Mouse (Mus musculus): ENCODE data around the gene Cfap61. TPM values are rescaled to one million over a fixed set of nuclear protein-coding genes. Genes with fewer than 3 reads are reported as not detected.
A peak's percentile ranks its signal among the peaks of the same experiment; 100 is the strongest.

The Cfap61 gene
- polyA plus RNA-seq, 1 experiment from 2014 or later, result 2.0 TPM

- WGBS, result 16% methylated on average over 6 of the region's 6 CpGs
- Histone ChIP-seq H3K4me2 (no peak overlapping the region), H3K9me3 (replicated peaks) (no peaks in the 10 kb centered on the region), H3K27ac (no peak overlapping the region), H3K36me3 (ENCODE audit: poor library complexity, severe bottlenecking) (no peaks in the 10 kb centered on the region), H3K27me3 (no peaks in the 10 kb centered on the region), H3K4me3 (no peak overlapping the region), H3K9ac (no peak overlapping the region), H3K4me1 (peaks cover 10% of the 10 kb centered on the region)
- ATAC-seq, result no peak
These were observed 138.7 kb downstream of the Cfap61 start for GRCm38 (mm10) chr2:146073300-146073699.

DNA sequence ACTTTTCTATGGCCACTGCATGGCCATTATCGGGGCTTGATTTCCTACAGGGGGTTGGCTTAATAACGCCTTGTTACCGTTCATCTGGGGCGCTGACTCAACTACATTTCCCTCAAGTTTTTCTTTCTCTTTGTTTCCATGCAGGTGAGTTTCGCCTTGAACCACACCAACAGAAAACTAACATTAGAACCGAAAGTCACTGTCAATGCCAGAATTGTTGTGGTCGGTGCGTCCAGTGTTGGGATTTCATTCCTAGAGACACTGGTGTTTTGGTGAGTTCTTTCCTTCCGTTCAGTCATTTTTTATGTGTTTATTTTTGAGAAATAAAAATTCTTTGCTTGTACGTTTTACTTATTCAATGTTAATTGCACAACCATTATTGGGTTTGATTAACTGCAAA, 142.5 kb downstream of the Cfap61 start:
- H3K27ac ChIP-seq, result no peak overlapping the region
- 96% methylated on average over 10 of the region's 10 CpGs for WGBS
- H3K9me3 ChIP-seq (replicated peaks), result no peaks in the 10 kb centered on the region
- no peaks in the 10 kb centered on the region for H3K36me3 ChIP-seq (ENCODE audit: poor library complexity, severe bottlenecking)
- no peak overlapping the region for H3K9ac ChIP-seq
- H3K27me3 ChIP-seq, result no peaks in the 10 kb centered on the region
- peaks cover 10% of the 10 kb centered on the region for H3K4me1 ChIP-seq
- H3K4me3 ChIP-seq, result no peak overlapping the region
- no peak for ATAC-seq
- H3K4me2 ChIP-seq, result no peak overlapping the region

GRCm38 (mm10) chr2:146080282-146080681, 145.7 kb downstream of the Cfap61 start:
- H3K4me3 ChIP-seq, result no peak overlapping the region
- 94% methylated on average over 4 of the region's 4 CpGs for WGBS

DNA sequence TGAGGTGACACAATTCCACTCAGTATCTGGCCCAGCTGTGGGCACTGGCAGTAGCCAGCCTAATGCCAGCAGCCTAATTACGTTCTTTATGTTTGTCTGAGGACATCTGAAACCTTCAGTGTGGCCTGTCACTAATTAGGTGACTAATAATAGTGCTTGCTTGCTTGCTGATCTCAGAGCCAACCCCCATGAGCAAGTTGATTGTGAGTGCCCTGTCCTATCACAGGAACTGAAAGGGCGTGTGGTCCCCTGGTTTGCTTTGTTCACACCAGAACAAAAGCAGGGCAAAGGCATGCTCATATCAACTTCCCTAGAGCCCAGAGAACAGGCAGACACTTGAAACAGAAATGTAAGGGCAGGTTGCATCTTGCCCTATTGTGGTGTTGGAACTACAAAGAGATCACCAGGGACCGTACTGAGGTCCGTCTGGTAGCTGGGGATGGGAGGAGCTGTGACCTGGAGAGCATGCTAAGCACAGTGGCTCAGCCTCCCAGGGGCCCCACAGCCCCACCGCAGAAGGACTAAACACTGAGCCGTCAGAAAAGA, 148.8 kb downstream of the Cfap61 start:
- H3K9ac ChIP-seq, result no peak overlapping the region
- peaks cover 24% of the 10 kb centered on the region for H3K4me1 ChIP-seq
- no peak overlapping the region for H3K4me3 ChIP-seq
- WGBS, result 17% methylated on average over 6 of the region's 6 CpGs
- no peaks in the 10 kb centered on the region for H3K36me3 ChIP-seq (ENCODE audit: poor library complexity, severe bottlenecking)
- no peaks in the 10 kb centered on the region for H3K27me3 ChIP-seq
- H3K4me2 ChIP-seq, result no peak overlapping the region
- H3K9me3 ChIP-seq (replicated peaks), result no peaks in the 10 kb centered on the region
- peak; percentile 33; the same call in 1 of the 2 replicates for ATAC-seq
- H3K27ac ChIP-seq, result no peak overlapping the region

More at GRCm38 (mm10) chr2:146080282-146080681, 145.7 kb downstream of the Cfap61 start:
- no peak overlapping the region for H3K27ac ChIP-seq
- ATAC-seq, result no peak
- peaks cover 13% of the 10 kb centered on the region for H3K4me1 ChIP-seq
- H3K9ac ChIP-seq, result no peak overlapping the region
- H3K27me3 ChIP-seq, result no peaks in the 10 kb centered on the region
- H3K9me3 ChIP-seq (replicated peaks), result no peaks in the 10 kb centered on the region
- H3K36me3 ChIP-seq (ENCODE audit: poor library complexity, severe bottlenecking), result no peaks in the 10 kb centered on the region
- no peak overlapping the region for H3K4me2 ChIP-seq

GRCm38 (mm10) chr2:146087411-146087810, 152.8 kb downstream of the Cfap61 start:
- no peak for ATAC-seq
- no peaks in the 10 kb centered on the region for H3K27me3 ChIP-seq
- H3K4me3 ChIP-seq, result no peak overlapping the region
- 85% methylated on average over 1 of the region's 1 CpGs for WGBS
- no peaks in the 10 kb centered on the region for H3K9me3 ChIP-seq (replicated peaks)
- H3K4me1 ChIP-seq, result peaks cover 37% of the 10 kb centered on the region
- H3K4me2 ChIP-seq, result no peak overlapping the region
- no peaks in the 10 kb centered on the region for H3K36me3 ChIP-seq (ENCODE audit: poor library complexity, severe bottlenecking)
- no peak overlapping the region for H3K9ac ChIP-seq
- H3K27ac ChIP-seq, result no peak overlapping the region

- Histone ChIP-seq H3K36me3 (ENCODE audit: poor library complexity, severe bottlenecking) (no peaks in the 10 kb centered on the region), H3K9ac (no peak overlapping the region), H3K27ac (no peak overlapping the region), H3K4me3 (no peak overlapping the region), H3K9me3 (replicated peaks) (no peaks in the 10 kb centered on the region), H3K4me1 (peaks cover 25% of the 10 kb centered on the region), H3K4me2 (no peak overlapping the region), H3K27me3 (no peaks in the 10 kb centered on the region)
- ATAC-seq, result no peak
- WGBS, result 18% methylated on average over 6 of the region's 6 CpGs
These were observed 154.6 kb downstream of the Cfap61 start for GRCm38 (mm10) chr2:146089157-146089692.

GRCm38 (mm10) chr2:146097532-146097931, 162.9 kb downstream of the Cfap61 start:
- no peak for ATAC-seq
- no peak overlapping the region for H3K27ac ChIP-seq
- no peak overlapping the region for H3K4me3 ChIP-seq
- WGBS, result 95% methylated on average over 5 of the region's 5 CpGs
- no peaks in the 10 kb centered on the region for H3K36me3 ChIP-seq (ENCODE audit: poor library complexity, severe bottlenecking)
- H3K4me2 ChIP-seq, result no peak overlapping the region
- no peaks in the 10 kb centered on the region for H3K9me3 ChIP-seq (replicated peaks)
- peaks cover 11% of the 10 kb centered on the region for H3K27me3 ChIP-seq
- peaks cover 31% of the 10 kb centered on the region for H3K4me1 ChIP-seq
- H3K9ac ChIP-seq, result no peak overlapping the region

DNA sequence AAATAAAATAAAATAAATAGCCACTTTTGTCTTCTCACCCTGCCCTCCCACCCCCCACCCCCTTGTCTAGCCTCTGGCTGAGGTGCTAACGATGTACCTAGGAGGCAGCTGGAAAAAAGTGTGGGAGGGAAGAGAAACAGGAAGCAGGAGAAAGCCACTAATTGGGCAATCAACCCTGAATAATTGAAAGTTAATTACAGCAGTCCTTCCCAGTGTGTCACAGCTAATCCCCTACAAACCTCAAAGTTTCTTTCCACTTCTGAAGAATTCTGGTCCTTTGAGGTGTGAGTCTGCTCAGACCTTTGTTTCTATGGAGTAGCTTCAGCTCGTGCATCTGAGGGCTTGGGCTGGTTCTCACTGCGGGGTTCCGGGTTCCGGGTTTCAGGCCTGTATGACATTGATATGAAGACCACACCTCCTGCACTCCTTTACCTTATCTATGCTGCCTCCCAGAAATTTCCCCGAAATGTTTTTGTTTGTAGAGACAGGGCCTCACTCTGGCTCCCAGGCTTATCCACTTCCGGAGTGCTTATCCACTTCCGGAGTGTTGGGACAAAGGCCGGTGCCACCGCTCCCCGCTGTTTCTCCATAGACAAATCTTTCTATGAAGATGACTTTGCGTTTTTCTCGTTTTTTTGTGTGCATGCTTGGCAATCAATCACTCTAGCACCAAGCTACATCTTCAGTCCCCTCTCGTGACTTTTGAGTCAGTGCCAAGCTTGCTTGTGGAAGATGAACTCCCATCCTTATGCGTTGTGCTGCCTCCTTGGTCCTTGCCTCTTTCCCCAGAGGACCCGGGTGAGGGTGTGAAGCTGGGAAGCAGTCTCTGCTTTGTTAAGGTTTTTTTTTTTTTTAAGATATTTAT, 164.5 kb downstream of the Cfap61 start:
- H3K9ac ChIP-seq, result no peak overlapping the region
- H3K4me3 ChIP-seq, result no peak overlapping the region
- peaks cover 31% of the 10 kb centered on the region for H3K4me1 ChIP-seq
- WGBS, result 32% methylated on average over 16 of the region's 16 CpGs
- H3K4me2 ChIP-seq, result no peak overlapping the region
- H3K9me3 ChIP-seq (replicated peaks), result no peaks in the 10 kb centered on the region
- no peaks in the 10 kb centered on the region for H3K36me3 ChIP-seq (ENCODE audit: poor library complexity, severe bottlenecking)
- H3K27me3 ChIP-seq, result peaks cover 18% of the 10 kb centered on the region
- H3K27ac ChIP-seq, result no peak overlapping the region
- peak; percentile 41; the same call in 1 of the 2 replicates for ATAC-seq

DNA sequence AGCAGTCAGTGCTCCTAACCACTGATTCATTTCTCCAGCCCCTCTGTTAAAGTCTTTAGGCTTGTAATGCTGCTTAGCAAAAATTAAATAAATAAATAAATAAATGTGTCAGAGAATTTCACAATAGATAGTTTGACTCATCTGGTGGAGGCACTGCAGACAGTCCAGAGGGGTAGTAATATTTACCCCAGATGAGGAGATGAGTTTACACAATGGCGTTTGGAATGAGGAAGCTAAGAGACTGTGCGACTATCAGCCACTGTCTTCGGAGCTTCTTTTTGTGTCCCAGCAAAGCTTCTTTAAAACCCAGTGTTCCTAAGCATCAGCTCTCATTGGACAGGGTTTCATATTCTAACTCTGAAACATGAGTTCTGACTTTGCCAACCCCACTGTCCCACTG, 165.3 kb downstream of the Cfap61 start:
- no peak overlapping the region for H3K9ac ChIP-seq
- no peak overlapping the region for H3K27ac ChIP-seq
- peaks cover 18% of the 10 kb centered on the region for H3K27me3 ChIP-seq
- WGBS, result 86% methylated on average over 3 of the region's 3 CpGs
- no peak for ATAC-seq
- no peaks in the 10 kb centered on the region for H3K36me3 ChIP-seq (ENCODE audit: poor library complexity, severe bottlenecking)
- no peak overlapping the region for H3K4me2 ChIP-seq
- no peak overlapping the region for H3K4me3 ChIP-seq
- H3K4me1 ChIP-seq, result peaks cover 31% of the 10 kb centered on the region
- no peaks in the 10 kb centered on the region for H3K9me3 ChIP-seq (replicated peaks)

DNA sequence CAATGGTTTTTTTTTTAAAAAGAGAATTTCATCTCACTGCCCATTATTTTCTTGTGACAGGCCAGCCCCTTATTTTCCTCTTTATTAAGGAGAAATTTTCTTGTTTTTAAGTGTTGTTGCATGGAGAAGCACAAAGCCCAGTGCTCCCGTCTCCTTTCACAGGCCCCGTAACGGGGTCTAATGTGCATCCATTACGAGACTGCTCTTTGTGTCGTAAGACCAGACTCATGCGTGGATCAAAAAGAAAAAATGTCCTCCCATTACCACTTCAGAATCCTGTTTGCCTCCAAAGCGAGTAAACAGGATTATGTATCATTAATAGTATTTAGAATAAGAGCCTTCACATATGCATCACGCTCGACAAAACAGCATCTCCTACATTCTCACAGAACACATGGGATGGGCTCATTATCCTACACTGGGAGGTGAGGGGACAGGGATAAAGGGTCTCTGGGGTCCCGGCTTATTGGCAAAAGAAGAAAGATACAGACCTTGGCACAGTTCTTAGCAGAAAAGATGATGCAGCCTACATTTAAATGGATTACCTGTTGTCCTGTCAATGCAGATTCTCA, 166.0 kb downstream of the Cfap61 start:
- Histone ChIP-seq H3K9ac (no peak overlapping the region), H3K27me3 (peaks cover 18% of the 10 kb centered on the region), H3K9me3 (replicated peaks) (no peaks in the 10 kb centered on the region), H3K27ac (no peak overlapping the region), H3K36me3 (ENCODE audit: poor library complexity, severe bottlenecking) (no peaks in the 10 kb centered on the region), H3K4me2 (no peak overlapping the region), H3K4me1 (peaks cover 35% of the 10 kb centered on the region), H3K4me3 (no peak overlapping the region)
- ATAC-seq, result no peak
- 20% methylated on average over 10 of the region's 10 CpGs for WGBS

- no peak for ATAC-seq
- Histone ChIP-seq H3K4me1 (peaks cover 36% of the 10 kb centered on the region), H3K36me3 (ENCODE audit: poor library complexity, severe bottlenecking) (no peaks in the 10 kb centered on the region)
These were observed 168.0 kb downstream of the Cfap61 start for GRCm38 (mm10) chr2:146102600-146102999.

GRCm38 (mm10) chr2:146105341-146105740, 170.8 kb downstream of the Cfap61 start:
- H3K4me1 ChIP-seq, result peaks cover 30% of the 10 kb centered on the region
- 70% methylated on average over 6 of the region's 6 CpGs for WGBS
- no peak for ATAC-seq

More at GRCm38 (mm10) chr2:146102600-146102999, 168.0 kb downstream of the Cfap61 start:
- peaks cover 18% of the 10 kb centered on the region for H3K27me3 ChIP-seq
- H3K9me3 ChIP-seq (replicated peaks), result no peaks in the 10 kb centered on the region
- H3K9ac ChIP-seq, result no peak overlapping the region
- H3K27ac ChIP-seq, result no peak overlapping the region
- no peak overlapping the region for H3K4me2 ChIP-seq
- WGBS, result 81% methylated on average over 3 of the region's 3 CpGs
- no peak overlapping the region for H3K4me3 ChIP-seq

More at GRCm38 (mm10) chr2:146105341-146105740, 170.8 kb downstream of the Cfap61 start:
- Histone ChIP-seq H3K4me2 (no peak overlapping the region), H3K4me3 (no peak overlapping the region), H3K27ac (no peak overlapping the region), H3K27me3 (peaks cover 18% of the 10 kb centered on the region), H3K9me3 (replicated peaks) (no peaks in the 10 kb centered on the region), H3K36me3 (ENCODE audit: poor library complexity, severe bottlenecking) (no peaks in the 10 kb centered on the region), H3K9ac (no peak overlapping the region)

Measured in forebrain, embryonic 13.5 days (tissue).